Mouse (Mus musculus): ENCODE measurements around the gene Rcsd1.
A peak's percentile ranks its signal among the peaks of the same experiment; 100 is the strongest.

Gene Rcsd1

GRCm38 (mm10) chr1:165662426-165663192 lies 46.9 kb downstream of the Rcsd1 start:
- no peak for DNase-seq (ENCODE audit: low spot score in 2 of 2)

GRCm38 (mm10) chr1:165661725-165662124 lies 47.8 kb downstream of the Rcsd1 start:
- DNase-seq (ENCODE audit: low spot score in 2 of 2) = no peak

- no peak for DNase-seq (ENCODE audit: low spot score in 2 of 2)
Observed at GRCm38 (mm10) chr1:165661191-165661590, 48.4 kb downstream of the Rcsd1 start.

- DNase-seq (ENCODE audit: low spot score in 2 of 2) = peak in 1 of 2 experiments; percentile 46
Observed at GRCm38 (mm10) chr1:165660774-165661173, 48.8 kb downstream of the Rcsd1 start.

- peak; percentile 63 to 70 for DNase-seq (ENCODE audit: low spot score in 2 of 2)
Observed at GRCm38 (mm10) chr1:165658602-165659001, 51.0 kb downstream of the Rcsd1 start.

- no peak for DNase-seq (ENCODE audit: low spot score in 2 of 2)
Observed at GRCm38 (mm10) chr1:165655482-165655881, 54.1 kb downstream of the Rcsd1 start.

- no peak for DNase-seq (ENCODE audit: low spot score in 2 of 2)
Observed at GRCm38 (mm10) chr1:165655022-165655421, 54.5 kb downstream of the Rcsd1 start.

- no peak for DNase-seq (ENCODE audit: low spot score in 2 of 2)
Observed at GRCm38 (mm10) chr1:165653126-165653885, 56.3 kb downstream of the Rcsd1 start.

GRCm38 (mm10) chr1:165652507-165652906 lies 57.0 kb downstream of the Rcsd1 start:
- DNase-seq (ENCODE audit: low spot score in 2 of 2) = no peak

- DNase-seq (ENCODE audit: low spot score in 2 of 2) = no peak
Observed at GRCm38 (mm10) chr1:165651158-165651557, 58.4 kb downstream of the Rcsd1 start.

- no peak for DNase-seq (ENCODE audit: low spot score in 2 of 2)
Observed at GRCm38 (mm10) chr1:165645102-165645501, 64.5 kb downstream of the Rcsd1 start.

GRCm38 (mm10) chr1:165643735-165644134 lies 65.8 kb downstream of the Rcsd1 start:
- no peak for DNase-seq (ENCODE audit: low spot score in 2 of 2)

- DNase-seq (ENCODE audit: low spot score in 2 of 2) = peak in 1 of 2 experiments; percentile 27
Observed at GRCm38 (mm10) chr1:165642780-165643311, 66.7 kb downstream of the Rcsd1 start.

GRCm38 (mm10) chr1:165641786-165642771 lies 67.5 kb downstream of the Rcsd1 start:
- DNase-seq (ENCODE audit: low spot score in 2 of 2) = peak; percentile 90 to 93

GRCm38 (mm10) chr1:165641271-165641771 lies 68.2 kb downstream of the Rcsd1 start:
- peak; percentile 61 to 78 for DNase-seq (ENCODE audit: low spot score in 2 of 2)

- DNase-seq (ENCODE audit: low spot score in 2 of 2) = no peak
Observed at GRCm38 (mm10) chr1:165636289-165636688, 73.3 kb downstream of the Rcsd1 start.

GRCm38 (mm10) chr1:165635055-165635897 lies 74.3 kb downstream of the Rcsd1 start:
- no peak for DNase-seq (ENCODE audit: low spot score in 2 of 2)

- DNase-seq (ENCODE audit: low spot score in 2 of 2) = peak; percentile 98 to 99
Observed at GRCm38 (mm10) chr1:165634151-165634884, 75.2 kb downstream of the Rcsd1 start, which contains the start of gene Mpzl1. TSS of gene Mpzl1 (minus strand) at chr1:165634538.

- no peak for DNase-seq (ENCODE audit: low spot score in 2 of 2)
Observed at GRCm38 (mm10) chr1:165633345-165633744, 76.2 kb downstream of the Rcsd1 start.
